Mouse (Mus musculus) hindbrain, embryonic 10.5 days (tissue): ENCODE measurements around the gene Chst12. TPM values are rescaled to one million over a fixed set of nuclear protein-coding genes. Genes with fewer than 3 reads are reported as not detected.
"Not testable (repeated sequence)": the region's sequence is repeated elsewhere in the genome, so short reads cannot be mapped to it uniquely, and the experiment has no call there.

Experiments used
- DNase-seq: peaks from one replicate; pipeline ENCODE4 v3.0.0-alpha.2; 2017; ENCODE audit warnings: low spot score
- H3K27ac ChIP-seq: fragments of 300-500 bp; sonication (generic); 2 replicates; pipeline ENCODE4 v1.5.1; 2016; ENCODE audit warnings: mild to moderate bottlenecking, moderate library complexity
- H3K27me3 ChIP-seq: fragments of 300-500 bp; sonication (generic); 2 replicates; pipeline ENCODE4 v1.6.1; 2016; ENCODE audit warnings: mild to moderate bottlenecking; ENCODE audit not compliant: poor library complexity, insufficient read depth, severe bottlenecking
- H3K36me3 ChIP-seq: fragments of 300-500 bp; sonication (generic); 2 replicates; pipeline ENCODE4 v1.6.1; 2016; ENCODE audit warnings: mild to moderate bottlenecking, moderate library complexity
- H3K4me1 ChIP-seq: fragments of 300-500 bp; sonication (generic); replicated peaks from 2 replicates; pipeline ENCODE4 v1.6.1; 2016; ENCODE audit warnings: mild to moderate bottlenecking
- H3K4me3 ChIP-seq: fragments of 300-500 bp; sonication (generic); 2 replicates; pipeline ENCODE4 v1.5.1; 2016; ENCODE audit warnings: mild to moderate bottlenecking, moderate library complexity
- H3K9me3 ChIP-seq: fragments of 300-500 bp; sonication (generic); 2 replicates; pipeline ENCODE4 v1.6.1; 2016; ENCODE audit warnings: mild to moderate bottlenecking, moderate library complexity
- WGBS: fragments of 180-500 bp; shearing (Covaris S2); methylation state at CpG from one replicate; pipeline ENCODE4 v1.1.7; 2016; 5-methylcytosine and 5-hydroxymethylcytosine counted together
- polyA plus RNA-seq: library from polyadenylated mRNA; unstranded; fragments of >200 nt; fragmentation: Nextera tagmentation; extraction: Ambion mirVana; gene quantifications from 2 replicates; pipeline ENCODE4 v1.2.1, GENCODE M21; 2016

The Chst12 gene
- 15.7 and 18.8 TPM in 2 replicates for polyA plus RNA-seq

DNA sequence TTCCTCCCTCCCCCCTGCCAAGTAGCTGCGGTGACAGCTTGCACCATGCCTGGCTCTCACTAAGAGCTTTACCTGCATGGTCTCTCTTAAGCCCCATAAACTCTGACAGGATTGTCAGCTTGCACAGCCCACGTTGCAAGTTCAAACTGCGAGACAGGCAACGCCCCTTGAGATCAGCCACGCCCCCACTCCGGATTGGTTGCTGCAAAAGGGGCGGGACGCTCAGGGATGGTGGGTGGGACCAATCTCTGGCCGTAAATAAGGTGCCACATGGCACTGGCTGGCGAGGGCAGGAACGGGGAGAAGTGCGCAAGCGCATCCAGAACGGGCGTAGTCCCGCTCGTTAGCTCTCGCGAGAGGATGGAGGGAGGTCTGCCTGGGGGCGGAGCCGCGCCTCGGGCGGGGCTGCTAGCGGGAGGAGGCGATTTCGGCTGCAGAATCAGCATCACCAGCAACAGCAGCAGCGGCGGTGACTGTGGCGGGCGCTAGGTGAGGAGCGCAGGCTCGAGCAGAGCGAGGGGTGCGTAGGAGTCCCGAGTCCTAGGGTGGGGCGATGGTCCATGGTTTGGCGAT is at the start of gene Chst12:
Chst12 (plus strand) TSS at position 343 of the 573 bp plus-strand sequence.
- H3K9me3 ChIP-seq = no peaks in the 10 kb centered on the region
- peaks cover 11% of the 10 kb centered on the region for H3K27me3 ChIP-seq
- H3K4me1 ChIP-seq = peaks cover 76% of the 10 kb centered on the region
- H3K4me3 ChIP-seq = peak within 1 kb of the TSS; percentile 67
- H3K36me3 ChIP-seq = no peaks in the 10 kb centered on the region
- H3K27ac ChIP-seq = peak within 1 kb of the TSS; percentile 91
- WGBS = under 1% methylated on average over 38 of the region's 38 CpGs
- peak; percentile 100 for DNase-seq

DNA sequence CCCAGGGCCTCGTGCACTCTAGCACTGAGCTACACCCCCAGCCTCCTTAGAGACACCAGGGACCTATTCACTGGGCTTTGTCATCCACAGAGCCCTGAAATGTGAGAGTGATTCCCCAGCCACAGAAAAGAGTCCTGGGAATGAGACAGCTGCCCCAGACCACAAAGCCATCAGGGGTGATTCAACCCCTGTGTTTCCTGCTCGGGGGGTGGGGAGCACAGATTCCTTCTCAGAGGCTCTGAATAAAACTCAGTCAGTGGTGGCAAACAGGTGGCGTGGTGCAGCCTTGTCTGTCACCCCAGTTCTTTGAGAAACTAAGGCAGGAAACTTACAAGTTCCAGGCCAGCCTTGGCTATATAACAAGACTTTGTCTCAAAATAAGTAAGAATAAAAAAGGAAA is 43.9 kb upstream of the Chst12 start:
- Histone ChIP-seq H3K4me1 (peaks cover 5% of the 10 kb centered on the region), H3K27me3 (no peaks in the 10 kb centered on the region), H3K27ac (no peak overlapping the region), H3K36me3 (peaks cover 5% of the 10 kb centered on the region; the same call in 1 of the 2 replicates), H3K9me3 (peaks cover 22% of the 10 kb centered on the region), H3K4me3 (no peak overlapping the region)
- DNase-seq = no peak
- WGBS = 85% methylated on average over 3 of the region's 3 CpGs

DNA sequence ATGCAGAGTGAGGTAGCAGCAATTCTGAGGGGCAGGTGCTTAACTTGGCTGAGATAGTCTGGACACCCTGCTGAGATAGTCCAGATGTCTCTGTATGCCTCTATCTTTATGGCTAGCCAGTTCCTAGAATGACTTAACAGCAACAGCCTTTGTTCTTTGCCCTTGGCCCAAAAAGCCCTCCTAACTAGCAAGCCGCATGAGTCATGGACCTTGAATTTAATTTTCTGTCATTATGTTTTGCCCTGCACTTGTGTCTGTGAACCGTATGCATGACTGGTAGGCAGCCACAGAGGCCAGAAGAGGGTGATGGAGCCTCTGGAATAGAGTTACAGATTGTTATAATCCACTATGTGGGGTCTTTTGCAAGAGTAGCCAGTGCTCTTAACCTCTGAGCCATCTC is 42.2 kb upstream of the Chst12 start:
- DNase-seq, H3K36me3 ChIP-seq, H3K4me3 ChIP-seq, H3K4me1 ChIP-seq, H3K27ac ChIP-seq, H3K27me3 ChIP-seq: not testable (repeated sequence)
- peaks cover 22% of the 10 kb centered on the region for H3K9me3 ChIP-seq
- WGBS = 86% methylated on average over 2 of the region's 2 CpGs

DNA sequence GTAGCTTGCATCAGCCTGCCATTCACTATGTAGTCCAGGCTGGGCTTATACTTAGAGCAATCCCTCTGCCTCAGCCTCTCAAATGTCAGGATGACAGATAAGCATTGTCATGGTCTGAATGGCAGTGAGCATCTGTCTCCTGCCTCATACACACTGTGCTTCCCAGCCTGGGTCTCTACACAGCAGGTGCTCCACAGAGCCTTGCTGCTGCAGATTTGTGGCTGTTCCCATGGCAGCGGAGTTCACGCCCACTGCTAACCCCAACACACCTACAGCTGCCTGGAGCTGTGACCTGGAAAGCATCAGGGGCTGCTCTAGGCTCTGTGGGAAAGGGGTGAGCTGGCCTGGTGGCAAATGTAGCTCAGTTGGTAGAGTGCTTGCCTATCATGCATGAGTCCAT is 40.4 kb upstream of the Chst12 start:
- Histone ChIP-seq H3K36me3 (peaks cover 5% of the 10 kb centered on the region; the same call in 1 of the 2 replicates), H3K27me3 (no peaks in the 10 kb centered on the region), H3K4me1 (peaks cover 9% of the 10 kb centered on the region), H3K4me3 (no peak overlapping the region), H3K27ac (no peak overlapping the region), H3K9me3 (peaks cover 22% of the 10 kb centered on the region)
- DNase-seq = no peak
- 84% methylated on average over 2 of the region's 2 CpGs for WGBS

DNA sequence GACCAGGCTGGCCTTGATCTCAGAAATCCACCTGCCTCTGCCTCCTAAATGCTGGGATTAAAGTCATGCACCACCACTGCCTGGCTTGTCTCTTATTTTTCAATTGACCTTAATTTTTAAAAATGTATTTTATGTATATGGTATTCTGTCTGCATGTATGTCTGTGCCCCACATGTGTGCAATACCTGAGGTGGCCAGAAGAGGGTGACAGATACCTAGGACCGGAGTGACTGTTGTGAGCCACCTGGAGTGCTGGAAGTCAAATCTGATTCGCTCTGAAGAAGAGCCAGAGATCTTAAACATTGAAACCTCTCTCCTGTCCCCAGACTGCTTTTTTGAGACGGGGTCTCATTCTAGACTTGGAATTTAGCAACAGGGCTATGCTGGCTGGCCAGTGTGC is 33.0 kb upstream of the Chst12 start:
- no peak overlapping the region for H3K4me3 ChIP-seq
- H3K4me1 ChIP-seq = peaks cover 4% of the 10 kb centered on the region; the same call in 1 of the 2 replicates
- H3K36me3 ChIP-seq = no peaks in the 10 kb centered on the region
- H3K9me3 ChIP-seq = no peaks in the 10 kb centered on the region
- no peaks in the 10 kb centered on the region for H3K27me3 ChIP-seq
- WGBS = 78% methylated on average over 3 of the region's 3 CpGs
- no peak overlapping the region for H3K27ac ChIP-seq
- DNase-seq = no peak

DNA sequence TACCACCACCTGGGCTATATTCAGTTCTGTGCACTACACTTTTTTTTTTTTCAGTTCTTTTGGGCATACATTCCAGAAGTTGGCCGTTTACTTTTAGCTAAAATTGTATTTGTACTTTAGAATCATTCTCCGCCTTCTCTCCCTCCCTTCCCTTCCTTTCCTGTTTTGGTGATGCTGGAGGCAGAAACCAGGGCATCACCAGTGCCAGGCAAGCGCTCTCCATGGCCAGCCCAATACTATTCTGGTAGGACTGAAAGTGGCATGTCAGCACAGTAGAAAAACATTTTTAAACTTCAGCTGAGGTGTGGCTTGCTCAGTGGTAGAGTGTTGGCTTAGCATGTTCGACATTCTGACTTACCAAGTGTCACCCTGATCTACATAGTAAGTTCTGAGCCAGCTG is 23.9 kb upstream of the Chst12 start:
- 84% methylated on average over 4 of the region's 4 CpGs for WGBS

DNA sequence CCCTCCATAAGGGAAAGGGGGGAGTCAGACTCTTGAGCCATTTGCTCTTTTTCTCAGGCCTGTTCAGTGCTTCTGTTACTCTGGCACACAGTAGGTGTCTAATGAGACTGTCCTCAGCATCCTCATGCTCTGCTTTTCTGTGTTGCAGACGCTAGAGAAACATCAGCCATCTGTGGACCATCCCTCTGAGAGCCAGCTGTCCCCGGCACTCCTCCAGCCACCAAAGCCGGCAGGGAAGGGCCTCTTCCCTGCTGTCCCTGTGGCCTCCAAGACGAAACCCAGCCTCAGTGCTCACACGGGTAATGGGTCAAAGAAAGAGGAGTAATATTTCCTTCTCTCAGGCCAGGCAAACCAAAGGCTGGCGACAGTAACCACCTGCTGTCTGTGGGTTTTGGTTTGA is 14.2 kb upstream of the Chst12 start:
- Histone ChIP-seq H3K4me3 (no peak overlapping the region), H3K4me1 (peaks cover 12% of the 10 kb centered on the region), H3K9me3 (no peaks in the 10 kb centered on the region), H3K27ac (no peak overlapping the region), H3K36me3 (no peaks in the 10 kb centered on the region), H3K27me3 (peaks cover 13% of the 10 kb centered on the region)
- no peak for DNase-seq
- 56% methylated on average over 6 of the region's 6 CpGs for WGBS

More for the DNA sequence above, 23.9 kb upstream of the Chst12 start:
- no peaks in the 10 kb centered on the region for H3K9me3 ChIP-seq
- no peaks in the 10 kb centered on the region for H3K27me3 ChIP-seq
- DNase-seq = no peak
- no peak overlapping the region for H3K4me3 ChIP-seq
- 0 out of 2 replicates have a peak, but pooled peaks cover 4% of the 10 kb centered on the region for H3K4me1 ChIP-seq
- H3K27ac ChIP-seq = no peak overlapping the region
- no peaks in the 10 kb centered on the region for H3K36me3 ChIP-seq

DNA sequence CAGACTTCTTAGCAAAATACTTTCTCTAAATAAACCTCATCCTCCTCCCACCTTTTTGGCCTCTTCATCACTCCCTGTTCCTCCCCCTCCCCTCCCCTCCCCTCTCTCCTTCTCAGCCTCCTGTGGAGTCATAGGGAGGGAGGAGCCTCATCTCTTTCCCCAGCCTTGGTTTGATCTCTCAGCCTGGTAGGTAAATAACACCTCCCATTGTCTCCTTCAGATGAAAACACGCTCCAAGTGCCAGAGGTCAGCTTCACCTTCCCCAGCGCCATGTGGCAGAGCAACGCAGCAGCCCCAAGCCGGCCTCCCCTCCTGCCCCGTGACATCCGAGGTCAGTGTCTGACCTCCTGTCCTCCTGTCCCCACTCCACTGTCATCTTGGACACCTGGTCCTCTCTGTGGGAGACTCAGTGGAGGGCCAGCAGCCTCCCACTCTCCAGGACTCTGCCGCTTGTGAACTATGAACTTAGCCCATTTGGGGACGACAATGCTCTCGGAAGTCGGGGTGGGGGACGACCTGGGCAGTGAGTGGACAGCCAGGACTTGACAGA is 12.6 kb upstream of the Chst12 start:
- peaks cover 8% of the 10 kb centered on the region; the same call in 1 of the 2 replicates for H3K27me3 ChIP-seq
- 21% methylated on average over 11 of the region's 11 CpGs for WGBS
- H3K4me1 ChIP-seq = peaks cover 12% of the 10 kb centered on the region
- H3K36me3 ChIP-seq = no peaks in the 10 kb centered on the region
- no peak overlapping the region for H3K27ac ChIP-seq
- H3K4me3 ChIP-seq = no peak overlapping the region
- H3K9me3 ChIP-seq = no peaks in the 10 kb centered on the region
- DNase-seq = no peak

DNA sequence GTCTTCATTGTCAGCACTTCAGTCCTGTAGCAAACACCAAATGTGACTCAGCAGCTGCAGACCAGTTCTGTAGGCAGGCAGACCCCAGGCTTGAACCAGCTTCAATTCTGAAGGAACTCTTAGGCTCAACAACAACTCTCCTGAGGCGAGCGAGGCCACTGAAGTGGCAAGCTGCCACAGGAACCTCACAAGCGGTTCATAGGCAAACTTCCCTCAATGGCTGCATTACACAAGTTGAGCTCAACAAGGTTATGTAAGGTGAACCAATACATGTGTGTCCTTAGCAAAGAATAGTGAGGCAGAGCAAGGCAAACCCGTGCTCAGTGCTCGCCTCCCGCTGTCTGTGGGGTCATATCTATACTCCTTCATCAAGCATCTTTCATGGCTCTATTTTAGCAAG is 7.2 kb upstream of the Chst12 start:
- Histone ChIP-seq H3K36me3 (no peaks in the 10 kb centered on the region), H3K9me3 (no peaks in the 10 kb centered on the region), H3K4me1 (peaks cover 17% of the 10 kb centered on the region), H3K27ac (no peak overlapping the region), H3K27me3 (no peaks in the 10 kb centered on the region), H3K4me3 (no peak overlapping the region)
- DNase-seq = no peak
- WGBS = 83% methylated on average over 6 of the region's 6 CpGs

DNA sequence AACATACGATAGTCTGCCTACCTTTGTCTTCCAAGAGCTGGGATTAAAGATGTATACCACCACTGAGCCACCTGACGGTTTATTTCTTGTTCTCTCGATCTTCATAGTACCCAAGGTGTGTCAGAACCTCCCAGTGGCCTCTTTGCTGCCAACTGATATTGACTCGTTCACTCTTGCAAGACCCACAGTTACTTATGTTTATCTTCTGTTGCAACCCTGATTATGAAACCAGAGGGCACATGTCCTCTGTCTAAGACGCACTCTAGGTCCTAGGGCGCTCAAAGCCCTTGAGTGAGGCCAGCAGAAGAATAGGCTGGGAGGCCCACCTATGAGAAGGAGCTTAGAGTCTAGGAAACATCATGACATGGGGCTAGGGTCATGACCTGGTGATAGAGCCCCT is 4.6 kb upstream of the Chst12 start:
- Histone ChIP-seq H3K27me3 (peaks cover 11% of the 10 kb centered on the region), H3K4me3 (no peak overlapping the region), H3K27ac (no peak overlapping the region), H3K4me1 (peaks cover 31% of the 10 kb centered on the region), H3K36me3 (no peaks in the 10 kb centered on the region), H3K9me3 (no peaks in the 10 kb centered on the region)
- 92% methylated on average over 6 of the region's 6 CpGs for whole genome bisulfite sequencing
- DNase-seq = no peak

DNA sequence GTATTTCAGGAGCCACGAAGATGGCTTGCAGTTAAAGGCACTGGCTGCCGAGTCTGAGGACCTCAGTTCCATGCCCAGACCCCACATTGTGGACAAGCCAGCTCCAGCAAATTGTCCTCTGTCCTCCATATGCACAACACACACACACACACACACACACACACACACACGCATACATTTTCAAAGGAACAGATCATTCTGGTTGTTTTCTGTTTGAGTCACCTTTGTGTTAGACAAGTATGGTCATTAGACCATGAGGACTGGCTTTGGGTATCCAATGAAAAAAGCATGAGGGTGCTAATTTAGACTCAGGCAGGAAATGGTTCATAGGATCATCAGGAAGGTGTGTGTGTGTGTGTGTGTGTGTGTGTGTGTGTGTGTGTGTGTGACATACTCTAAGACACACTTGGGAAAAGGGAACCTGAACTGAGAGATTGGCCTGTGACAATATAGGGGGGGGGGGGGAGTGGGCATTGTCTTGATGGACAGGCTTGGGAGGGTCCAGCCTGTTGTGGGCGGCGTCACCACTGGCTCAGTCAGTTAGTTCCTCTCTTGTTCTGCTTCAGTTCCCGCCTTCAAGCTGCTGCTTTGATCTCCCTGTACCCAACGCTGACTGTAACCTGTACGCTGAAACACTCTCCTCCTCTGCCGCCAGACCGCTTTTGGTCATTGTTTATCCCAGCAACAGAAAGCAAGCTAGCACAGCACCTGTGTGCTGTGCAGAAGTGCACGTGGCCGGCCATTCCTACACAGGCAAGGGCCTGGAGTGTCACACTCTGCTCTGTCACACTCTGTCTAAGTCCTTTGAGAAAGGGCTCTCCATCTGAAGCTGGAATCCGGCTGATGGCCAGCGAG is 3.1 kb upstream of the Chst12 start:
- no peaks in the 10 kb centered on the region for H3K9me3 ChIP-seq
- no peaks in the 10 kb centered on the region for H3K36me3 ChIP-seq
- peaks cover 45% of the 10 kb centered on the region for H3K4me1 ChIP-seq
- DNase-seq = peak; percentile 59
- peak overlapping the region; percentile 79 for H3K27ac ChIP-seq
- 17% methylated on average over 14 of the region's 14 CpGs for WGBS
- H3K4me3 ChIP-seq = peak overlapping the region; percentile 41
- H3K27me3 ChIP-seq = peaks cover 11% of the 10 kb centered on the region

DNA sequence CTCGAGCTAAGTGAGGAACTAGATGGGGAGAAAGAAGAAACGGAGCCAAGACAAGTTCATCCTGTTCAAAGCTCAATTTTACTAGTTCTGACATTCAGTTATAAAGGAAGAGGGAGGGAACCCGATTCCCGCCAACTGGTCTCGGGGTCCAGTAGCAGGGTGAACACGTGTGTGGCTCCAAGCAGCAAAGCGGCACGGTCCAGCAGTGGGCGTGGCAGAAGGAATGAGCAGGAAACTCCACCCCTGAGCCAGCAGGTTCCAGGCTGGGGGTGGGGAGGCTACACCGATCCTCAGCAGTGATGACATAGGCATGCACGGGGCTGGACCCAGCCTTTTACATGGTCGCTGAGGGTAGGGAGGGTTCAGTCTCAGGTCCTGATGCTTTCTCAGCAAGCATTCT is 2.4 kb upstream of the Chst12 start:
- H3K36me3 ChIP-seq, H3K9me3 ChIP-seq: not testable (repeated sequence)
- peaks cover 52% of the 10 kb centered on the region for H3K4me1 ChIP-seq
- WGBS = 1% methylated on average over 12 of the region's 12 CpGs
- peak; percentile 52 for DNase-seq
- peaks cover 11% of the 10 kb centered on the region for H3K27me3 ChIP-seq
- H3K27ac ChIP-seq = peak overlapping the region; percentile 79
- peak overlapping the region; percentile 41 for H3K4me3 ChIP-seq
